Mouse (Mus musculus): ENCODE measurements at regions not wholly inside any gene's neighbourhood (a gene's known extent, or its start where the extent isn't known, plus 50 kb on each side); places are given as distances from the start of the nearest gene placed in this dataset.

DNA sequence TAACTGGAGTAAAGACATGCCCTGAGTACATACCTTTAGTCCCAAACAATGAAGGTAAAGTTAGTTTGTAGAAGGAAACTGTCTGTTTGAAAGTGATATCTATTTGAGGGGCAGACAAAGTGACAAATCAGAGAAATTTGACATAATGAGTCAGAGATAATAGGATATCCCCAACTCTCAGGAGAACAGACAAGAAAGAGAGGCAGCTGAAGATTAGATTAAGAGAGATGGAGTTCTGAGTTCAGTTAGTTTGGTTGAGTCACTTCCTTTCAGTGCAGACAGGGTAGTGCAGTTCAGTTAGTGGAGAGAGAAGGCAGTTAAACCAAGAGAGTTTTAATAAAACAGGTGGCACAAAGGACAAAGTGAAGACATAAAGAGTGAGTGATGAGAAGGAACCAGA is 477.4 kb upstream of the Diaph2 start:
- DNase-seq (ENCODE audit: low spot score), result no peak

DNA sequence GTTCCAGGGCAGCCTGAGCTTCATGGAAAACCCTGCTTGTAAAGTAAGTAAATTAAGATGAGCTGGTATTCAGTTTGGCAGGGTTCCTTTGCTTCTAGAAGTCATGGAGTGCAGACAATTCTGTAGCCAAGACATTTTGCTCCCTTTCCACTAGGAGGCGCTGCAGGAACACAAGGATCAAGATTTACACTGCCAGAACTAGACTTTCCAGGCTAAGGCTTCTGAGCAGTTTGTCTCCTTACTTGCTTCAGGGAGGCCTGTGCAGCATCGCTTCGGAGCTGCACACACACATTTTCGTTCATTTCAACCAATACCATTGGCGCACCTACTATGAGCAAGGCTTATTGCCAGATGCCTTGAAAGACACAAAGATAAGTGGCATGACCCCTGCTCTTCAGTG is 445.6 kb upstream of the Diaph2 start:
- DNase-seq (ENCODE audit: low spot score), result peak; percentile 33

DNA sequence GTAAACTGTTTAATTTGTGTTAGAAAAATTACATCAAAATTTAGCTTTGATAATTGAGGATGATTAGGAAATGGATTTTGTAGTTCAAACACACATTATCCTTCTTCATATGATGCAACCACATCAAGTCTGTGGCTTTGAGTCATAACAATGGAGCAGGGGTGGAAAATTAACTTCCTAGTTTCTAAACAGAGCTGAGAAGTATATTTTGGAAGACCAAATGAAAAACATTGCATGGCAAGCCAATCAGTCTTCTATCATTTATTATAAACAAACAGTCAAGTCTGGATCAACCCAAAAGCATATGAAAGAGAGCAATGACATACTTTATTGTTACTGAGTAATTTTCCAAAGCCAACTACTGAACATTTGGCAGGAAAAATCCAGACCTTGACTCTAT is 440.2 kb upstream of the Diaph2 start:
- no peak for DNase-seq (ENCODE audit: low spot score)

DNA sequence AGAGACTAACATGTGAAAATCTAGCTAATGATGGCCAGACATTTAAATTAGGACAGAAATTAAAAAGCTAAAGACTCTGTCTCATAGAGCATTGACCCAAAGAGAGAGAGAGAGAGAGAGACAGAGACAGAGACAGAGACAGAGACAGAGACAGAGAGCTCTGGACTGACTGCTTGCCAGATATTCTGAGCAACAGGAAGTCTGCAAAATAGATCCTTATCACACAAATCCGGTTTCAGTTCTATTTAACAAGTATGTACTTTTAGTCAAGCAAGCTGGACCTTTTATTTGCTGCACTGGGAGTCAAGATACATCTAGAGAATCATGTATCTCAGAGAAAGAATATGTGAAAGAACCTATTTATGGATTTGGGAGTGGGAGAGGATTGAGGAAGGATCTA is 420.1 kb upstream of the Diaph2 start:
- no peak for DNase-seq (ENCODE audit: low spot score)

DNA sequence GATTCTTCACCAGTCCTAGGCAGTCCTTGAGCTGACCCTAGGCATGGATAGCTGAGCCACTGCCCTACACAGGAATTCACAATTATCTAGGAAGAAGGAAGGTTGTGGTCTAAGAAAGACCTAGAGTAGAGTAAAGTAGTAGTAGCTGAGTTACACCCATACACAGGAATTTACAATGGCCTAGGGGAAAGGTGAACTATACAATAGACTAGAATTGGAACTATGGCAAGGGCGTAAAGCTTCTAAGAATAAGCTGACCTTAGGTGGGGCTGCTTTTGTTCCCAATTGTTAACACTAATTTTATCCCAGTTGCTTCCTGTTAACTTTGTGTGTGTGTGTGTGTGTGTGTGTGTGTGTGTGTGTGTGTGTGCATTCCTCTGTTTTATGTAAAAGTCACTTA is 416.7 kb upstream of the Diaph2 start:
- DNase-seq (ENCODE audit: low spot score), result no peak
